Mouse (Mus musculus) mature B cell (primary cell): Measurements from ENCODE around the gene Srsf10.

ENCODE experiments used
- in situ Hi-C: fragments of 300-500 bp; cut with MboI; formaldehyde crosslinking; loops from 2 replicates; pipeline ENCODE4 v1.14.3; 2019

The Srsf10 gene

GRCm38 (mm10) chr4:135884531-135884930 is 29.0 kb downstream of the Srsf10 start:
- in situ Hi-C loops = no loop called here

- in situ Hi-C loops = no loop called here
These were observed 30.1 kb downstream of the Srsf10 start for GRCm38 (mm10) chr4:135885676-135886075.

- in situ Hi-C loops = no loop called here
These were observed 30.6 kb downstream of the Srsf10 start for GRCm38 (mm10) chr4:135886184-135886583.

GRCm38 (mm10) chr4:135888448-135889057 is 33.0 kb downstream of the Srsf10 start:
- in situ Hi-C loops = no loop called here

GRCm38 (mm10) chr4:135889146-135889883 is 33.8 kb downstream of the Srsf10 start:
- in situ Hi-C loops = no loop called here

- in situ Hi-C loops = loop anchor here (5.0 kb wide), 1 partner anchor 37 kb away; no protein-coding TSS in a partner anchor
These were observed 34.3 kb downstream of the Srsf10 start for GRCm38 (mm10) chr4:135889884-135890283.

GRCm38 (mm10) chr4:135891539-135891938 is 36.0 kb downstream of the Srsf10 start:
- in situ Hi-C loops = loop anchor here (5.0 kb wide), 1 partner anchor 36 kb away; no protein-coding TSS in a partner anchor

- in situ Hi-C loops = loop anchor here (5.0 kb wide), 1 partner anchor 34 kb away; no protein-coding TSS in a partner anchor
These were observed 37.3 kb downstream of the Srsf10 start for GRCm38 (mm10) chr4:135892884-135893283.

GRCm38 (mm10) chr4:135895071-135895571 is 39.6 kb downstream of the Srsf10 start, which contains the start of gene Cnr2:
Gene Cnr2 (plus strand): TSS chr4:135895394.
- in situ Hi-C loops = no loop called here

- in situ Hi-C loops = no loop called here
These were observed 40.6 kb downstream of the Srsf10 start for GRCm38 (mm10) chr4:135896157-135896556.

- in situ Hi-C loops = no loop called here
These were observed 43.0 kb downstream of the Srsf10 start for GRCm38 (mm10) chr4:135898380-135899049.

GRCm38 (mm10) chr4:135899050-135899448 is 43.5 kb downstream of the Srsf10 start:
- in situ Hi-C loops = no loop called here

- in situ Hi-C loops = no loop called here
These were observed 44.5 kb downstream of the Srsf10 start for GRCm38 (mm10) chr4:135900008-135900407.

GRCm38 (mm10) chr4:135902606-135903242 is 47.2 kb downstream of the Srsf10 start:
- in situ Hi-C loops = no loop called here

- in situ Hi-C loops = no loop called here
These were observed 49.3 kb downstream of the Srsf10 start for GRCm38 (mm10) chr4:135904810-135905209.

- in situ Hi-C loops = no loop called here
These were observed 51.1 kb downstream of the Srsf10 start for GRCm38 (mm10) chr4:135906633-135907032.

- in situ Hi-C loops = no loop called here
These were observed 53.9 kb downstream of the Srsf10 start for GRCm38 (mm10) chr4:135909326-135910066.

- in situ Hi-C loops = no loop called here
These were observed 56.0 kb downstream of the Srsf10 start for GRCm38 (mm10) chr4:135911531-135911930.

GRCm38 (mm10) chr4:135912164-135912563 is 56.6 kb downstream of the Srsf10 start:
- in situ Hi-C loops = no loop called here

- in situ Hi-C loops = no loop called here
These were observed 57.3 kb downstream of the Srsf10 start for GRCm38 (mm10) chr4:135912835-135913234.

- in situ Hi-C loops = no loop called here
These were observed 57.9 kb downstream of the Srsf10 start for GRCm38 (mm10) chr4:135913433-135913832.
